Mouse (Mus musculus): Measurements from ENCODE around the gene Cemip. TPM values are rescaled to one million over a fixed set of nuclear protein-coding genes. Genes with fewer than 3 reads are reported as not detected.

Cemip gene
- polyA plus RNA-seq, 1 experiment, result 2.2 TPM

DNA sequence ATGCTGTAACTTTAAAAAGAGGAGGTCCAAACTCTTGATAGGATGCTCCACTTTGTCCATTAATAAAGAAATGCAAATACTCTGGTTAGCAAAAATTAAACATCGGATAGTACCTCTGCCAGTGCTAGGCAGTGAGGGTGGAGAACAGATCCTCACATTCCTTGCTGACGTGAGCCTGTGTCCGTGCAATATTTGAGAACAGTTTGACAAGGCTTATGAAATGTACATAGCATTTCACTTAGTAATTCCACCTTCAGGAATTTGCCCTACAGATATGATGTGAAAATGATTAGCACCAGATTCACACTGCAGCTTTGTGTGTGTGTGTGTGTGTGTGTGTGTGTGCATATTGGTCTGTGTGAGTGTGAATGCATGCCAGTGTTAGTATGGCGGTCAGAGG, 4.5 kb upstream of the Cemip start:
- no peak for TF ChIP-seq POLR2A (IDR thresholded peaks at IDR 0.05; ENCODE audit: borderline replicate concordance, extremely low read depth, insufficient read depth, insufficient read length, poor library complexity, severe bottlenecking)
- TF ChIP-seq CTCF (IDR thresholded peaks at IDR 0.05; ENCODE audit: borderline replicate concordance, extremely low read depth, insufficient read depth, insufficient read length), result no peak
- no peak for DNase-seq (ENCODE audit: low read depth)

DNA sequence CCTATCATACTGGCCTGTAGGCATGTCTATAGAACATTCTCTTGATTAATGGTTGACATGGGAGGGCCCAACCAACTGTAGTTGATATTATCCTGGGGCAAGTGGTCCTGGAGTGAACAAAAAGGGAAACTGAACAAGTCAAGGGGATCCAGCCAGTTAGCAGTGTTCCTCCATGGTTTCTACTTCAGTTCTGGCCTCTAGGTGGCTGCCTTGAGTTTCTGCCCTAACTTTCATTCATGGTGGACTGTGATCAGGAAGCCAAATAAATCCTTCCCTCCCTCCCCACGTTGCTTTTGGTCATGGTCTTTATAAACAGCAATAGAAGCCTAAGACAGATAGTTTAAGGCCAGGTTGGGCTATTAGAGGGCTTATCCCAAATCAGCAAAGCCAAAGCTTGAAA, 3.5 kb upstream of the Cemip start:
- no peak for DNase-seq (ENCODE audit: low read depth)
- no peak for TF ChIP-seq POLR2A (IDR thresholded peaks at IDR 0.05; ENCODE audit: borderline replicate concordance, extremely low read depth, insufficient read depth, insufficient read length, poor library complexity, severe bottlenecking)
- peak; percentile 42; the same call in 1 of the 2 replicates for TF ChIP-seq CTCF (IDR thresholded peaks at IDR 0.05; ENCODE audit: borderline replicate concordance, extremely low read depth, insufficient read depth, insufficient read length)

DNA sequence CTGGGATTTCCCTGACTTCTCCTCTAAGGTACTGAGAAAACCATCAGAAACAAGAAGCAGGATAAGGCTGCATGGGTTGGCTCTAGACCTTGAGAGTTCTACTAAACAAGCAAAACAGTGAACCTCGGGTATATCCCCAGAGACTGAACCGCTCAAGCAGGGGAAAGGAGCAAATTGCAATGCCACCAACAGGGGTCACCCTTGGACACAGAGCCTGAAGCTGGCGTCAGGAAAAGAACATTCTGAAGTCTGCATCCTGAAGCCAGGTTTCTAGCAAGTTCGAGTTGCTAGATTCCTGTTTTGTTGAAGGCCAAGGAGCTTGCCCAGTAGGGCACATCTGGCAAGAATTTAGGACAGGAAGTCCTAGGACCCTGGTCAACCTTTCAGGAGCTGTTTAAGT, 2.7 kb upstream of the Cemip start:
- TF ChIP-seq POLR2A (IDR thresholded peaks at IDR 0.05; ENCODE audit: borderline replicate concordance, extremely low read depth, insufficient read depth, insufficient read length, poor library complexity, severe bottlenecking) (no peak), CTCF (IDR thresholded peaks at IDR 0.05; ENCODE audit: borderline replicate concordance, extremely low read depth, insufficient read depth, insufficient read length) (peak; percentile 71)
- DNase-seq (ENCODE audit: low read depth), result peak; percentile 70

DNA sequence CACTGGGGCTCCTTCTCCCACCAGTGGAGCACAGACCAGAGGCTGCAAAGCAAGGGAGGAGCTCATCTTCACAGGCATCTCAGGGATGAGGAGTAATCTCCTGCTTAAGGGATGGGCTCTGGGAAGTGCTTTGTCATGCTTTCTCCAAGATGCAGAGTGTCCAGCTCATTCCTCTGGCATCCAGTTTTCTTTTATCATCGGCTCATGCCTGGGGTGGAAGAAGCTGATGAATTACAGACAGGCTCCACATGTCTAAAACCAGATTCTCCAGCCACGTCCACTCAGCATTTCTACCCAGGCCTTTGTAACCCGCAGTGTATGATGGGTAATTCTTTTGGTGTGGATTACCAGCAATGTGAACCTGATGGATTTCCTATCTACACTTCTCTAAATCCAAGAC, 1.9 kb upstream of the Cemip start:
- no peak for DNase-seq (ENCODE audit: low read depth)
- TF ChIP-seq CTCF (IDR thresholded peaks at IDR 0.05; ENCODE audit: borderline replicate concordance, extremely low read depth, insufficient read depth, insufficient read length) (no peak), POLR2A (IDR thresholded peaks at IDR 0.05; ENCODE audit: borderline replicate concordance, extremely low read depth, insufficient read depth, insufficient read length, poor library complexity, severe bottlenecking) (no peak)

DNA sequence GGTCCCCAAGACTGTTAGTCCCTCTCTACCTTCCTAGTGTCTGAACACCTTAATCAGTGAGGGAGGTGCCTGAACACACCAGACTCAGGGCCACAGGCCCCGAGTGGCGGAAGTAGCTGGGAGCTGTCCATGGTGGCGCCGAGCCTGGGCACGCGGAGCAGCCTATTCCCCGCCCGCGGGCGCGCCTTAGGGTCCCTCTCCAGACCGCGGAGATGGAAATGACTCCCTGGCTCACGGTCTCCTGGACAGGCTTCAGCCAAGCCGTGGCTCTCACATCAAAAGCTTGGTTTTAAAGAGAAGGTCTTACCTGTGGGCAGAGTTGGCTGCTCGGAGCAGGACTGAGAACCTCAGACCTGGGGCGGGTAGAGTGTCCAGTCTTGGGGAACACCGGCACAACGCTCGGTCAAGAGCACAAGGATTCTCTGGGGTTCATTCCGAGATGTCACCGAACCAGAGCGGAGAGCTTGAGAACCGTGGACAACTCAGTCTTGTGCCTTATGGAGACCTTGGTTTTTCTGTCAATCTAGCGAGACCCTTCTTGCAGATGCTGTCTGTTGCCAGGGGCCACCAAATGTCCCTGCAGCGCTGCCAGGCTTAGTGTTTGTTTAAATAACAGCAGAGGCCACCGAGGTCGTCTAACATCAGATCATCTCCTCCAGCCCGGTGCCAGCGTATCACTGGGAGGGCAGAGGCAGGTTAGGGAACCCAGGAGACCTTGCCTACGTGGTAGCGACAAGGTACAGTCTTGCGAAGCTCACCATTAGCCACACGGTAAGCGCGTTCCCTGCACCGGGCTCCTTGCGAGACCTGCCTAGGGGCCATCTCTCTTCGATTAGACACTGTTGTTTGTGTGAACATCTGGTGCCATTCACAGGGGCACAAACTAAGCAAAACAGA, 1.0 kb downstream of the Cemip start:
- peak; percentile 46 for DNase-seq (ENCODE audit: low read depth)
- TF ChIP-seq CTCF (IDR thresholded peaks at IDR 0.05; ENCODE audit: borderline replicate concordance, extremely low read depth, insufficient read depth, insufficient read length) (no peak), POLR2A (IDR thresholded peaks at IDR 0.05; ENCODE audit: borderline replicate concordance, extremely low read depth, insufficient read depth, insufficient read length, poor library complexity, severe bottlenecking) (no peak)

DNA sequence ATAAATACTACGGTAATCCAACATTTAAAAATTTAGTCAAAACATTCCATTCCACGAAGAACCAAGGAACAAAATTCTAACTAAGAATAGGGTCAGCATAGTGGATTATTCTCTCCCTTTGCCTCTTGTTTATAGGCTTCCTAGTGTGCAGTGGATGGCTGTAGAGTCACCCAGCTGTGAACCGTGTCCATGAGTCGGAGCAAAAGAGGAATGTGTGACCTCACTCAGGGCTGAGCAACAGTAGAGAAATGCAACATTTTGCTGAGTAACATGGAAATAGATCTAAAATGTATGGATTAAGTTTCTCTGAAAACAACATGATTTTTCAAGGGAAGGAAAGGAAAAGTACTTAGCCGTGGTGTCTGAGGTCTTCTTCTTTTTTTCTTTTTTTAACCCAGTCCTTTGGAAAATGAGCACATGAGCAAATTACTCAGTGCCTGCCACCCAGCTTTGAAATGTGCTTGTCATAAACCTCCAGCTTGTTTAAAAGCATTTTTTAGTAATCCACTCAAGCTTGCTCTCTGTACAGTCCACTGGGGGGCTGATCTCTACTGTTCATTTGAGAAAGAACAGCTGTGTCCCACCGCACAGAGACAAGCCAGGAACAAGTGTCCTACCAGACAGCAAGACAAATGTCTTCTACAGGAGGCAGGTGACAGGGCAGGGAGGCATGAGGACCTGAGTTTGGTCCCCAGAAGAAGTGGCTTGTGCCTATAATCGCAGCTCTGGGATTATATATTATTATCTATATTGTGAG, 8.9 kb downstream of the Cemip start:
- no peak for DNase-seq (ENCODE audit: low read depth)
- no peak for TF ChIP-seq POLR2A (IDR thresholded peaks at IDR 0.05; ENCODE audit: borderline replicate concordance, extremely low read depth, insufficient read depth, insufficient read length, poor library complexity, severe bottlenecking)
- TF ChIP-seq CTCF (IDR thresholded peaks at IDR 0.05; ENCODE audit: borderline replicate concordance, extremely low read depth, insufficient read depth, insufficient read length), result no peak

DNA sequence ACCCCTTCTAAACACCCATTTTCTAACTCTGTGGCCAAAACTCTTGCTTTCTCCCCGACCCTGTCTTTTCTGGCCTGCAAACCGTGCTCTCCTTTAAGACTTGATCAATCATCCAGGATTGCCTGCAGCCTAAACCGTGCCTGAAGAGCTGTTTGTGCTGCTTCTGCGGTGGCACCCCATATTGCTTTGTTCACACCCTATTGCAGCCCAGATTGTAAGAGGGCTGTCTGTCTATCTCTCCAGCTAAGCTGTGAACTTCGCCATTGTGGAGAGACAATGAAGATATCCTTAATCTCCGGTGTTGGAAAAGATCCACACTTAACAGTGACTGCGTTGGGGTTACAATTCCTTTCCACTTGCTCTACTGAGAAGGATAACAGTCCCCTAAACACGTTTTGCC, 12.0 kb downstream of the Cemip start:
- DNase-seq (ENCODE audit: low read depth), result peak; percentile 62
- TF ChIP-seq CTCF (IDR thresholded peaks at IDR 0.05; ENCODE audit: borderline replicate concordance, extremely low read depth, insufficient read depth, insufficient read length), result no peak
- no peak for TF ChIP-seq POLR2A (IDR thresholded peaks at IDR 0.05; ENCODE audit: borderline replicate concordance, extremely low read depth, insufficient read depth, insufficient read length, poor library complexity, severe bottlenecking)

DNA sequence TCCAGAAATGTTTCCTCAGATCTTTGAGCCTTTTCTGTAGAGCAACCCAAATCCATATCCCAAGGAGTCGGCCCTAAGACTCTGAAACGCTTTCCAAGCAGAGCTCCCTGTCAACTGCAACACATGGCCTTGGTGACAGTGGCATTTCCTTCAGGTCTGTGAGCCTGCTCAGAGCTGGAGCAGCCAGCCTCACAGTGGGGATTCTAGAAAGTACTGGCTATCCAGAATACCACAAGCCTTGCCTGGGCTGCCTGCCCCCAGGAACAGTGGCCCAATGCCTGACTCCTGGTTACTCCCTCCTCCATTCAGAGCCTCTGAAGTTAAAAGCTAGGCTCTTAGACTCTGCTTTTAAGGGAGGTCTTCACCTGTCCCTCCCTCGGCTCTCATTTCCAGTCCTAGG, 12.4 kb downstream of the Cemip start:
- no peak for DNase-seq (ENCODE audit: low read depth)
- no peak for TF ChIP-seq CTCF (IDR thresholded peaks at IDR 0.05; ENCODE audit: borderline replicate concordance, extremely low read depth, insufficient read depth, insufficient read length)
- TF ChIP-seq POLR2A (IDR thresholded peaks at IDR 0.05; ENCODE audit: borderline replicate concordance, extremely low read depth, insufficient read depth, insufficient read length, poor library complexity, severe bottlenecking), result no peak

DNA sequence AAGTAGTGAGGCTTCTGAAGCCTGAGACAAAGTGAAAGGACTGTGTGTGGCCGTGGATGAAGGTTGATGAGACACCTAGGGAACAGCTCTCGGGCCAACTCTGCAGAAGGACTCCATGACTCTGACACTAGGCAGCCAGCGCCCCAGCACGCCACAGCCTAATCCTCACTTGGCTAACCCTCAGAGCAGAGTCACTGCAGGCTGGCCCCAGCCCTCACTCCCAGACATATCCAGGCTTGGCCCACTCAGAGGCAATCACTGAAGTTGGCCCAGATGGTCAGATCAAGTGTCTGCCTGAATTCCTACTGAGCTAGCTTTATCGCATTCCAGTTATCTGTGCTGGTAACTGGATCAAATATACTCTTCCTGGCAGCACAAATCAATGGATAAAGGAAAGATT, 17.4 kb downstream of the Cemip start:
- TF ChIP-seq CTCF (IDR thresholded peaks at IDR 0.05; ENCODE audit: borderline replicate concordance, extremely low read depth, insufficient read depth, insufficient read length) (no peak), POLR2A (IDR thresholded peaks at IDR 0.05; ENCODE audit: borderline replicate concordance, extremely low read depth, insufficient read depth, insufficient read length, poor library complexity, severe bottlenecking) (no peak)
- no peak for DNase-seq (ENCODE audit: low read depth)

DNA sequence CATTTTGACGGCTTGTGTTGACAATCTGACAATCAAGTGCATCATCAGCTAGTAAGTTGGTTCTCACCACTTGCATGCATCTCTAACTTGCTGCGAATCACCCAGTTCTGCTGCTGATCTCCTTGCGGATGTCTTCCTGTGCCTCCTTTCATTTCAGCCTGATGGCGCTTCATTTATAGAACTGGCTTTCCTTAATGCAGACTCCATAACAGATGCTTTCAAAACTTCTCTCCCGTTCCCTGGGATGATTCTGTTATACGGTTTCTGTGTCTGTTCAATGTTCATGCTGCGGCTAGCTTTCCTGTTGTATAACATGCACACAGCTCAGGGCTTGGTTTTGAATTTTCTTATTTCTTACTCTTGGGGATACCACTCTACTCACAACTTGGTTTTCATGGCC, 26.5 kb downstream of the Cemip start:
- DNase-seq (ENCODE audit: low read depth), result no peak
- no peak for TF ChIP-seq POLR2A (IDR thresholded peaks at IDR 0.05; ENCODE audit: borderline replicate concordance, extremely low read depth, insufficient read depth, insufficient read length, poor library complexity, severe bottlenecking)
- TF ChIP-seq CTCF (IDR thresholded peaks at IDR 0.05; ENCODE audit: borderline replicate concordance, extremely low read depth, insufficient read depth, insufficient read length), result no peak

DNA sequence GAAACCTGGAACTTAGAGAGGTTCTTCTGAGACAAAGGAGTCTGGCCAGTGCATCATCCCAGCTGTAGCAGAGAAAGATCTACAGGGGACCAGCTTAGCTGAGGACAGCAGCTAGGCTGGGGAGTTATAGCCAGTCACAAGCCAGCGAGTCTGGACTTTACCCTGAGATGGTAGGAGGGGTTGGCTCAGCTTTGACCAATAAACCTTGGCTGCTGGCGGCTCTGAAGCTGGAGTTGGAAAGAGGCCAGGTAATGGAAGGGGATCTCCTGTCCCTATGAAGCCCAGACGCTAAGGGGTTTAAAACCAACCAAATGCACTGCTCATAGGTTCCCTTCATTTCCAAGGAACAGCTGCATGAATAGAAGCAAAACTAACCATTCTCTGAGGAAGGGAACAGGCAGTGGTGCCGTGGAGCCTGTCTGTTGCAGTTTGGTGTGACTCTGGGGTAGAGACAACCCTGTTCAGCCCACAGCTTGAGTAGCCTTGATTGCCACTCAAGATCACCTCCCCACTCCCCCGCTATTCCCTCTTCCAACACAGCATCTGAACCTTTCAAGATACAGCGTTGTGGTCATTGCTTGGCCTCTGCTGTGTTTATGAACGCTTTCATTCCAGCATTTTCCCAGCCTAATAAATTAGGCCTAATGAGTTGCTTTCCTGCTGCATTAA, 30.2 kb downstream of the Cemip start:
- DNase-seq (ENCODE audit: low read depth), result peak; percentile 20
- no peak for TF ChIP-seq CTCF (IDR thresholded peaks at IDR 0.05; ENCODE audit: borderline replicate concordance, extremely low read depth, insufficient read depth, insufficient read length)
- no peak for TF ChIP-seq POLR2A (IDR thresholded peaks at IDR 0.05; ENCODE audit: borderline replicate concordance, extremely low read depth, insufficient read depth, insufficient read length, poor library complexity, severe bottlenecking)
